Mouse (Mus musculus) limb, embryonic 15.5 days (tissue): Measurements from ENCODE around the gene Alg5. TPM values are rescaled to one million over a fixed set of nuclear protein-coding genes. Genes with fewer than 3 reads are reported as not detected.

ENCODE experiments used
- ATAC-seq: fragments of 200-750 bp; cut with Nextera tagmentation; 2 replicates; pipeline ENCODE4 v1.8.0; 2017; ENCODE audit warnings: low read depth, moderate TSS enrichment; ENCODE audit not compliant: insufficient number of reproducible peaks, low FRiP score, low TSS enrichment
- H3K27ac ChIP-seq: fragments of 300-500 bp; sonication (generic); 2 replicates; pipeline ENCODE4 v1.5.1; 2015; ENCODE audit warnings: moderate library complexity, mild to moderate bottlenecking, inconsistent platforms
- H3K27me3 ChIP-seq: fragments of 300-500 bp; sonication (generic); 2 replicates; pipeline ENCODE4 v1.6.1; 2015; ENCODE audit warnings: inconsistent platforms
- H3K36me3 ChIP-seq: fragments of 300-500 bp; sonication (generic); 2 replicates; pipeline ENCODE4 v1.6.1; 2015; ENCODE audit warnings: inconsistent platforms
- H3K4me1 ChIP-seq: fragments of 300-500 bp; sonication (generic); 2 replicates; pipeline ENCODE4 v1.6.1; 2015; ENCODE audit warnings: inconsistent platforms
- H3K4me2 ChIP-seq: fragments of 300-500 bp; sonication (generic); 2 replicates; pipeline ENCODE4 v1.6.1; 2015; ENCODE audit warnings: mild to moderate bottlenecking, inconsistent platforms
- H3K4me3 ChIP-seq: fragments of 300-500 bp; sonication (generic); 2 replicates; pipeline ENCODE4 v1.5.1; 2015; ENCODE audit warnings: mild to moderate bottlenecking, inconsistent platforms
- H3K9ac ChIP-seq: fragments of 300-500 bp; sonication (generic); 2 replicates; pipeline ENCODE4 v1.6.1; 2015; ENCODE audit warnings: inconsistent platforms
- H3K9me3 ChIP-seq: fragments of 300-500 bp; sonication (generic); 2 replicates; pipeline ENCODE4 v1.6.1; 2016; ENCODE audit warnings: inconsistent platforms
- WGBS: fragments of 180-500 bp; shearing (Covaris S2); methylation state at CpG from one replicate; pipeline ENCODE4 v1.1.7; 2015; 5-methylcytosine and 5-hydroxymethylcytosine counted together
- polyA plus RNA-seq: library from polyadenylated mRNA; unstranded; fragments of >200 nt; fragmentation: Nextera tagmentation; extraction: Ambion mirVana; gene quantifications from 2 replicates; pipeline ENCODE4 v1.2.1, GENCODE M21; 2015

Alg5 gene
- polyA plus RNA-seq, 1 experiment from 2014 or later = 61.9 TPM

GRCm38 (mm10) chr3:54768592-54768991 lies 33.3 kb downstream of the Alg5 start:
- ATAC-seq = no peak
- Histone ChIP-seq H3K36me3 (no peaks in the 10 kb centered on the region), H3K4me1 (0 out of 2 replicates have a peak, but pooled peaks cover 3% of the 10 kb centered on the region), H3K9me3 (0 out of 2 replicates have a peak, but pooled peaks cover 3% of the 10 kb centered on the region), H3K27ac (no peak overlapping the region), H3K27me3 (no peaks in the 10 kb centered on the region), H3K4me3 (no peak overlapping the region), H3K4me2 (no peak overlapping the region), H3K9ac (no peak overlapping the region)
- 87% methylated on average over 8 of the region's 8 CpGs for WGBS

GRCm38 (mm10) chr3:54769349-54770275 lies 34.3 kb downstream of the Alg5 start:
- Histone ChIP-seq H3K9me3 (0 out of 2 replicates have a peak, but pooled peaks cover 4% of the 10 kb centered on the region), H3K9ac (no peak overlapping the region), H3K4me1 (no peaks in the 10 kb centered on the region), H3K36me3 (no peaks in the 10 kb centered on the region), H3K27ac (no peak overlapping the region), H3K27me3 (no peaks in the 10 kb centered on the region), H3K4me3 (no peak overlapping the region), H3K4me2 (no peak overlapping the region)
- ATAC-seq = no peak
- 79% methylated on average over 17 of the region's 17 CpGs for WGBS

- H3K36me3 ChIP-seq = no peaks in the 10 kb centered on the region
- H3K27me3 ChIP-seq = no peaks in the 10 kb centered on the region
- ATAC-seq = no peak
- no peak overlapping the region for H3K27ac ChIP-seq
- no peak overlapping the region for H3K4me2 ChIP-seq
- WGBS = 83% methylated on average over 6 of the region's 6 CpGs
- H3K9me3 ChIP-seq = 0 out of 2 replicates have a peak, but pooled peaks cover 4% of the 10 kb centered on the region
- no peak overlapping the region for H3K9ac ChIP-seq
- H3K4me3 ChIP-seq = no peak overlapping the region
- no peaks in the 10 kb centered on the region for H3K4me1 ChIP-seq
Measured at GRCm38 (mm10) chr3:54773613-54774012, 38.3 kb downstream of the Alg5 start.

GRCm38 (mm10) chr3:54775989-54776631 lies 40.8 kb downstream of the Alg5 start:
- 65% methylated on average over 7 of the region's 7 CpGs for WGBS
- H3K36me3 ChIP-seq = no peaks in the 10 kb centered on the region
- H3K27ac ChIP-seq = no peak overlapping the region
- ATAC-seq = no peak
- no peaks in the 10 kb centered on the region for H3K27me3 ChIP-seq
- H3K4me2 ChIP-seq = no peak overlapping the region
- H3K9ac ChIP-seq = no peak overlapping the region
- no peak overlapping the region for H3K4me3 ChIP-seq
- no peaks in the 10 kb centered on the region for H3K4me1 ChIP-seq
- H3K9me3 ChIP-seq = 0 out of 2 replicates have a peak, but pooled peaks cover 4% of the 10 kb centered on the region

GRCm38 (mm10) chr3:54790601-54791000 lies 55.3 kb downstream of the Alg5 start:
- WGBS = 52% methylated on average over 2 of the region's 2 CpGs

GRCm38 (mm10) chr3:54791822-54792677 lies 56.7 kb downstream of the Alg5 start:
- H3K4me3 ChIP-seq = no peak overlapping the region
- WGBS = 71% methylated on average over 10 of the region's 10 CpGs
- no peaks in the 10 kb centered on the region for H3K9me3 ChIP-seq
- H3K4me1 ChIP-seq = no peaks in the 10 kb centered on the region
- no peak overlapping the region for H3K9ac ChIP-seq
- no peak overlapping the region for H3K27ac ChIP-seq
- no peak overlapping the region for H3K4me2 ChIP-seq
- peak; percentile 9; the same call in 1 of the 2 replicates for ATAC-seq
- no peaks in the 10 kb centered on the region for H3K27me3 ChIP-seq
- peaks cover 25% of the 10 kb centered on the region; the same call in 1 of the 2 replicates for H3K36me3 ChIP-seq

More at GRCm38 (mm10) chr3:54790601-54791000, 55.3 kb downstream of the Alg5 start:
- Histone ChIP-seq H3K27me3 (no peaks in the 10 kb centered on the region), H3K9me3 (no peaks in the 10 kb centered on the region), H3K4me2 (no peak overlapping the region), H3K27ac (no peak overlapping the region), H3K9ac (no peak overlapping the region), H3K4me1 (no peaks in the 10 kb centered on the region), H3K4me3 (no peak overlapping the region), H3K36me3 (peaks cover 25% of the 10 kb centered on the region; the same call in 1 of the 2 replicates)
- ATAC-seq = 0 out of 2 replicates have a peak, but pooled peaks have one; percentile 43

GRCm38 (mm10) chr3:54793762-54794161 lies 58.4 kb downstream of the Alg5 start:
- Histone ChIP-seq H3K9ac (no peak overlapping the region), H3K9me3 (no peaks in the 10 kb centered on the region), H3K27me3 (no peaks in the 10 kb centered on the region), H3K4me3 (no peak overlapping the region), H3K4me1 (no peaks in the 10 kb centered on the region), H3K27ac (no peak overlapping the region), H3K36me3 (peaks cover 25% of the 10 kb centered on the region; the same call in 1 of the 2 replicates), H3K4me2 (no peak overlapping the region)
- no peak for ATAC-seq
- 87% methylated on average over 6 of the region's 6 CpGs for WGBS

- Histone ChIP-seq H3K27ac (no peak overlapping the region), H3K4me1 (no peaks in the 10 kb centered on the region), H3K9ac (no peak overlapping the region), H3K36me3 (peaks cover 18% of the 10 kb centered on the region; the same call in 1 of the 2 replicates), H3K27me3 (no peaks in the 10 kb centered on the region), H3K9me3 (no peaks in the 10 kb centered on the region), H3K4me3 (no peak overlapping the region), H3K4me2 (no peak overlapping the region)
- ATAC-seq = no peak
- 93% methylated on average over 5 of the region's 5 CpGs for WGBS
Measured at GRCm38 (mm10) chr3:54795379-54795778, 60.0 kb downstream of the Alg5 start.

GRCm38 (mm10) chr3:54795806-54796205 lies 60.5 kb downstream of the Alg5 start:
- H3K9ac ChIP-seq = no peak overlapping the region
- H3K4me1 ChIP-seq = no peaks in the 10 kb centered on the region
- H3K27me3 ChIP-seq = no peaks in the 10 kb centered on the region
- no peak overlapping the region for H3K27ac ChIP-seq
- H3K36me3 ChIP-seq = peaks cover 18% of the 10 kb centered on the region; the same call in 1 of the 2 replicates
- no peak for ATAC-seq
- no peak overlapping the region for H3K4me2 ChIP-seq
- no peaks in the 10 kb centered on the region for H3K9me3 ChIP-seq
- no peak overlapping the region for H3K4me3 ChIP-seq
- 80% methylated on average over 1 of the region's 1 CpGs for WGBS

GRCm38 (mm10) chr3:54797211-54797610 lies 61.9 kb downstream of the Alg5 start:
- Histone ChIP-seq H3K4me3 (no peak overlapping the region), H3K36me3 (peaks cover 15% of the 10 kb centered on the region; the same call in 1 of the 2 replicates), H3K27me3 (no peaks in the 10 kb centered on the region), H3K9me3 (no peaks in the 10 kb centered on the region), H3K27ac (no peak overlapping the region), H3K9ac (no peak overlapping the region), H3K4me2 (no peak overlapping the region), H3K4me1 (no peaks in the 10 kb centered on the region)
- WGBS = 33% methylated on average over 16 of the region's 16 CpGs
- ATAC-seq = no peak
